Mouse (Mus musculus) skeletal muscle tissue, adult 2 months (tissue): ENCODE data around the gene Fscn3.

Experiments
- DNase-seq: peaks from one replicate; pipeline ENCODE4 v3.0.0-alpha.2; 2012; ENCODE audit warnings: low read depth, low spot score

The Fscn3 gene

DNA sequence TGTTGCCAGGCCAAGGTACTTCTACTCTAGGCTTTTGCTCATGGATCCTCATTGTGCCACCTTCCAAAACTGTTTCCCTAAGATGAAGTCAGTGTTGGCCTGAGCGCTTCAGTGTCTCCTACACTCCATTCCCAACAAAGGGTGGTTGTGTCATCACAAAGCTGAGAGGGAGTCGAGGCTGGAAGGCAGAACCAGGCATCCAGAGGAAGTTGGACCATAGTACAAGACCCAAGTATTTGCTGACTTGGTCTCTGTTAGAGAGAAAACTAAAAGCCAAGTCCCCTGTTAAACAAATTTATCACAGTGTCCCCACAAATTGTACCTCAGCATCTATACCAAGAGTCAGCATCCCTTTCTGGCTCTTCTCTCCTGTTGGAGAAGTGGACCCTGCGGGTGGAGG lies 701 bp downstream of the Fscn3 start, which contains the start of gene Gcc1:
Gene Gcc1 (minus strand): TSS at position 101 of the 400 bp plus-strand sequence.
- DNase-seq: no peak

DNA sequence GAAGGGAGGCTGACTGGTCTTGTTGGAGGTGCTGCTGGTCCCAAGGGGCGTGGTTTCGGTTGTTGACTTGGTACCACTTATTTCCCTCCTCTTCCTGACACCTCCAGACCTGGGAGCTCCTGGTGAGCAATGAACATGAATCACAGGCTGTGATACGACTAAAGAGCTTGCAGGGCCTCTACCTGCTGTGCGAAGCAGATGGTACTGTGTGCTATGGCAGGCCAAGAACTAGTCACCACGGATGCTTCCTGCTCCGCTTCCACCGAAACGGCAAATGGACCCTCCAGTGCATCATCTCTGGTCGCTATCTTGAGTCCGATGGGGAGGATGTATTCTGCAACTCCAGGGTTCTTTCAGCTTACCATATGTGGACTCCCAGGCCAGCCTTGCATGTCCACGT lies 2.3 kb downstream of the Fscn3 start:
- DNase-seq: no peak

GRCm38 (mm10) chr6:28430795-28431537 lies 3.4 kb downstream of the Fscn3 start:
- no peak for DNase-seq

- no peak for DNase-seq
Measured at GRCm38 (mm10) chr6:28431538-28431855, 3.9 kb downstream of the Fscn3 start.

DNA sequence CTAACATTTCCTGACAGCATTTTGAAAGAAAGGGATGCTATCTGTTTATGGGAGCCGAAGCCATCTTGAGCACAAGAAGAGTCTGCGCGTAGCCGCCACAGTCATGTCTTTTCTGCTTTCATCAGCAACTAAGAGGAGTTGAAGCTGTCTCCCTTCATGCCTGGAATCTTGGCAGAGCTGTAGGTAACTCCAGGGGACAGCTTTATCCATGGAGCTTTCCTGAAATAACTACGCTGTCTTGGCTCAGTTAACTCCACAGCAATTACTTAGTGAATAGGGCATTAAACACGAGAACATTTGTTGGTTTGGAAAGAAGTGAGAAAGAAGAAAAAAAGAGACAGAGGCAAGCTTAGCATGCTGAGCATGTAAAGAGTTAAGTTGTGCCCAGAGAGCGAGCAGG lies 20.3 kb downstream of the Fscn3 start:
- no peak for DNase-seq

- DNase-seq: no peak
Measured at GRCm38 (mm10) chr6:28449253-28449652, 21.7 kb downstream of the Fscn3 start, which contains the start of gene Pax4. TSS of gene Pax4 (minus strand) at chr6:28449353.

DNA sequence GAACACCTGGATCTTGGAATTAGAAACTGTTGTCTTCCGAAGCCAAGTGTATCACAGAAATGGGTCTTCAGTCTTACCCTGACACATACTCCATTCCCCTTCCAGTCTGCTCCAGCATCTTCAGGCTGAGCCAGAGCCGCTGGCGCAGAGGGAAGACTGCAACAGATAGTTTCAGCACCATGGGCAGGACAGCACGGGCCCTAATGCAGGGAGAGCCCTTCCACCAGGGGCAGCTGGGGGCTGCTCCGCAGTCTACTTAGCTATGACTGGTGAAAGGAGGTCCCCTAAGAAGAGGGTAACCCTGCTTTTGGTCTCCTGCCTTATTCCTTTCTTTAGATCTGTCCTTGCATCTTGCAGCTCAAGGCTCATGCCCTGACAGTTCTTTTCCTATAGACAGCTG lies 22.9 kb downstream of the Fscn3 start:
- no peak for DNase-seq

DNA sequence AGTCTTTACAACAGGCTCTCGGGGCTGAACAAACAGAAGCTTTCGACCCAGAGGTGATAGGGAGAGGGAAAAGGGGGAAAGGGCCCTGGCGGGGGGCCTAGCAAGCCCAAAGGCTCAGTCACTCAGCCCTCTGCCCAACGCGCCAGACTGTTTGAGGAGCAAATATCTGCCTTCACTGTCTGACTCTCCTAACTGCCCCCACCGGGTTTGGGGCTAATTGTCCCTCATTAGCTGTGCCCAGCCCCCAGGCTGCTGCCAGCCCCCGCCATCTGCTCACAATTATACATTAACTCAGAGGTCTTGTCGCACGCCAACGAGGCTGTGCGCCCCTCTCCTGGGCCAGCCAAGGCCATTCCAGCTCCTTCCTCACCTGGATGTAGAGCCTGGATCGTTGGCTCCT lies 23.4 kb downstream of the Fscn3 start:
- no peak for DNase-seq

- DNase-seq: no peak
Measured at GRCm38 (mm10) chr6:28459221-28459668, 31.7 kb downstream of the Fscn3 start.

- no peak for DNase-seq
Measured at GRCm38 (mm10) chr6:28460534-28460933, 32.9 kb downstream of the Fscn3 start.

- DNase-seq: no peak
Measured at GRCm38 (mm10) chr6:28464630-28465029, 37.0 kb downstream of the Fscn3 start.

GRCm38 (mm10) chr6:28470017-28470602 lies 42.5 kb downstream of the Fscn3 start:
- no peak for DNase-seq

GRCm38 (mm10) chr6:28470621-28471020 lies 43.0 kb downstream of the Fscn3 start:
- no peak for DNase-seq

- DNase-seq: no peak
Measured at GRCm38 (mm10) chr6:28471284-28472035, 43.9 kb downstream of the Fscn3 start.

GRCm38 (mm10) chr6:28474211-28474610 lies 46.6 kb downstream of the Fscn3 start:
- DNase-seq: no peak

GRCm38 (mm10) chr6:28474839-28475238 lies 47.2 kb downstream of the Fscn3 start, which contains the start of gene Snd1:
TSS of gene Snd1 (plus strand) at chr6:28475139.
- DNase-seq: no peak

GRCm38 (mm10) chr6:28479865-28480751 lies 52.5 kb downstream of the Fscn3 start:
- DNase-seq: peak; percentile 99

GRCm38 (mm10) chr6:28480752-28481492 lies 53.3 kb downstream of the Fscn3 start:
- peak; percentile 16 for DNase-seq

DNA sequence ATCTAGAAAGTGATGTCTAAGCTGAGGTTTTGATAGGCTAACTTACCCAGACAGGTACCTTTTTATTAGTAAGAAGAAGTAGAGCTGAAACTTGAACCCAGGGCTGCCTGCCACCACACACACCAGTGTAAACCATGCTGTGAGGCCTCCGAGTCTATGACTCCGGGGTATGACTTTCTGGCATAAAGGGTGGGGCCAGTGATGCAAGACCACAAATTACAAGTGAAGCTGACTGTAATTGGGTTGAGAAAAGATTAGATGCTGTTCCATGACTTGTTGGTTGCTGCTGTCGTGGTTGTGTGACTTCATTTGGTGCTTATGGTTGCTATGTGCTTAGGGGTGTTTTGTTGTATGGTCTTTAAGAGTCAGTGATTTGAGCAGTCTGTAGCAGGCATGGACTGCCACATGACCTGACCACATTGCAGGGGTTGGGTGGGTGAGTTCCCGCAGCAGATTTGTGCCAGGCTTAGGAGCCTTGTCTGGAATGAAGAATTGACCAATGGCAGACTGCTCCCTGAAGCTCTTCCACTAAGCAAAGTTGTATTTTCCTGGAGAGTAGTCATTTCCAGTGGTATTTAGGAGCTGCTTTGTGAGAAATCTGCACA lies 55.2 kb downstream of the Fscn3 start:
- no peak for DNase-seq

DNA sequence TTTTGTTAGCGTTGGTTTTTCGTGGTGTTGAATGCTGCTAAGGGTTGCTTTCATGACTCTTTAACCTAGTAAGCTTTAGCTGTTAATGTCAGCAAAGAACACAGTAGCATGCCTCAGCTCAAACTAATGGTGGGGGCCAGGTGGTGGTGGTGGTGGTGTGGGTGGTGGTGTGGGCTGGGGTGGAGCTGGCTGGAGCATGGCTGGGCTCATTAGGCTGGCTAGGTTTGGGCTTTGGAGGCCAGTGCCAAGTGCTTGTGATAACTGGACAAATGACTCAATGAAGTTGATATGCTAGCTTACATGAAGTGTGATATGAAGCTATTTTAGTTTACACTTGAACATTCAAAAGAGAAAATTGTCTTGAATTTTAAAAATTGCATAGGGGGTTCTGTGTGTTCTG lies 58.4 kb downstream of the Fscn3 start:
- no peak for DNase-seq
